Mouse (Mus musculus) gastrocnemius, postnatal 10 days (tissue): ENCODE results near the gene Hoxa7. TPM values are rescaled to one million over a fixed set of nuclear protein-coding genes. Genes with fewer than 3 reads are reported as not detected.

ENCODE experiments used
- DNase-seq: peaks from one replicate; pipeline ENCODE4 v3.0.0; 2021; ENCODE audit warnings: mixed read lengths
- total RNA-seq, 2 experiments: library from RNA; stranded (reverse); gene quantifications; 2 replicates each; pipeline ENCODE4 v1.2.3; 2021

The Hoxa7 gene
- total RNA-seq, 2 experiments from 2014 or later: 9.4 to 9.7 TPM

- DNase-seq: no peak
These were observed 21.4 kb downstream of the Hoxa7 start for GRCm38 (mm10) chr6:52200073-52200750.

GRCm38 (mm10) chr6:52197271-52197670 lies 24.4 kb downstream of the Hoxa7 start:
- DNase-seq: no peak

- no peak for DNase-seq
These were observed 24.8 kb downstream of the Hoxa7 start for GRCm38 (mm10) chr6:52196811-52197210.

GRCm38 (mm10) chr6:52194690-52195089 lies 27.0 kb downstream of the Hoxa7 start:
- DNase-seq: no peak

- DNase-seq: peak; percentile 93
These were observed 29.6 kb downstream of the Hoxa7 start for GRCm38 (mm10) chr6:52191860-52192550.

DNA sequence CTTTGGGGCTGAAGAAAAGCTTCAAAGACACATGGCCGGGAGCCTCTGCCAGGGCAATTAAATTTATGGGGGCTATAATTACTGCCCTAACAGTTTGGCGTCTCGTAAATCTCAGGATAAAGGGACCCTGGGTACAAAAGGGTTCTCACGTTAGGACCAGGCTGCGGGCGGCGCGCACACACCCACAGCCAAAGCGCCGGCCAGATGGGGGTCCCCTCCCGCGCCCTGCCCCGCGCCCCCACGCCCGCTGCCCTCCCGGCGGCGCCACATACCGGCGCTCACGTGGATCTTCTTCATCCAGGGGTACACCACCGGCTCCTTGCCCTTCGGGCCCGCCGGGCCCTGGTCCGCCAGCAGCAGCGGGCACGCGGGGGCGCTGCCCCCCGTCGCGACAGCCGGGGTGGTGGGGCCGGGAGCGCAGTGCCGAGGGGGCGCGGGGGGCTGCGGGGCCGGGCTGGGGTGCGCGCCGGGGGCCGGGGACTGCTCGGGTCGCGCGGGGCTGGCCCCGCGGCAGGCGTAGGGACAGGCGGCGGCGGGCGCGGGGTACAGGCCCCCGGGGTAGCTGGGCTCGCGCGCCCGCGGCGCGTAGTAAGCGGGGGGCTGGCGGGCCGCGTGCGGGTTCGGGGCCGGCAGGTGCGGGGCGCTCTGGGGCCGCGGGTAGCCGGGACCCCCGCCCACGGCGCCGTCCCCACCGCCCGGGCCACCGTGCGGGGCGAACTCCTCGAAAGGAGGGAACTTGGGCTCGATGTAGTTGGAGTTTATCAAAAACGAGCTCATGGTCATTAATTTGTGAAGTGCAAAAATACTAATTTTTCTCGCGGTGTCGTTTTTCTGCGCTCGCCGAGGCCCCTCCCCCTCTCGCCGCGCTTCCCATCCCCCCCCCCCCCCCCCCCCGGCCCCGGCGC lies 30.5 kb downstream of the Hoxa7 start, which contains the start of gene Hoxa4:
Gene Hoxa4, minus strand, starts transcription at position 848 of the 905 bp plus-strand sequence.
- DNase-seq: no peak

GRCm38 (mm10) chr6:52190410-52190809 lies 31.2 kb downstream of the Hoxa7 start:
- no peak for DNase-seq

- DNase-seq: no peak
These were observed 31.7 kb downstream of the Hoxa7 start for GRCm38 (mm10) chr6:52189909-52190308.

DNA sequence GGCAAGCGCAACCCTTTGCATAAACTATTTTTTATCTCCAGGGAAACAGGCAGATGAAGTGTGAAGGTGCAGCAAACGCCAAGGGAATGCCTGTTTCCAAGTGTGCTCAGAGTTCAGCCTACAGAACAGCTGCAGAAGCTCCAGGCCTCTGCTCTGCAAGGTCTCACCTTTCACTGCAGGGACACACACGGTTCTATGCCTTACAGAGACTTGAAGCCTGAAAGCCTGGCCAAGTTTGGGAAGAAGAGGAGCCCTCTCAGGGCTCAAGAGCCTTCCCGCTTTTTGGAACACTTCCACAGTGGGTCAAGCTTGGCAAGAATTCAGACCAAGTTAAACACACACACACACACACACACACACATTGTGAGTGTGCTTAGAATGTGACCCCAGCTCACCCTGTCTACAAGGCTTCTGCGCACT lies 32.5 kb downstream of the Hoxa7 start:
- DNase-seq: no peak

DNA sequence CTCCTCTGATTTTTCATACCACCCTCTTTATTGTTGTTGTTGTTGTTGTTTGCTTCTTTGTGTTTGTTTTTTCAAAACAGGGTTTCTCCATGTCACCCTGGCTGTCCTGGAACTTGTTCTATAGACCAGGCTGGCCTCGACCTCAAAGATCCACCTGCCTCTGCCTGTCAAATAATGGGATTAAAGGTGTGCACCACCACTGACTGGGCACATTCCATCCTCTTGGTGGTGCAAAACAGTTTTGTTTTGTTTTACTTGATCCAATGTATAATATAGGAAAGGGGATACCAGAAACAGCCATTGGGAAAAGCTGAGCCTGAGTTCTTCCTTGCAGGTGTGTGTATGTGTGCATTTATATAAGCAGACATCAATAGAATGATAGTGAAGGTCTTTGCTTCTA lies 35.2 kb downstream of the Hoxa7 start:
- DNase-seq: no peak

DNA sequence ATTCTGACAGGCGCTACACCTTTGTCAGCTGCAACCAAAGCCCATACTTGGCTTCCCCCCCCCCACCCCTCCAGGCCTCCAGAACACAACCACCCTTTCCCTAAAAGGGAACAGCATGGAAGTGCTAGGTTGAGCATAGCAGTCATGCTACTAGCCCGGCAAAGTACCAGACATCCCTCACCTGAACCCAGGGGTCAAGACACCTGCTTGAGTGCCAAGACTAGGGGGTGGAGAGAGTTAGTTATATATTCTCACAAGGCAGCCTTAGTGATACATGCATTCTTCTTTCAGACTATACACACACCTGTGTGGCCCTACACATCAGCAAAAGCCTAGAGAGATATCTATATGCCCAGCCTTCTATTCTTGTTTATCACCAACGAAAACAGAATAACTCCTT lies 35.8 kb downstream of the Hoxa7 start:
- no peak for DNase-seq

- DNase-seq: no peak
These were observed 36.4 kb downstream of the Hoxa7 start for GRCm38 (mm10) chr6:52185222-52185621.

DNA sequence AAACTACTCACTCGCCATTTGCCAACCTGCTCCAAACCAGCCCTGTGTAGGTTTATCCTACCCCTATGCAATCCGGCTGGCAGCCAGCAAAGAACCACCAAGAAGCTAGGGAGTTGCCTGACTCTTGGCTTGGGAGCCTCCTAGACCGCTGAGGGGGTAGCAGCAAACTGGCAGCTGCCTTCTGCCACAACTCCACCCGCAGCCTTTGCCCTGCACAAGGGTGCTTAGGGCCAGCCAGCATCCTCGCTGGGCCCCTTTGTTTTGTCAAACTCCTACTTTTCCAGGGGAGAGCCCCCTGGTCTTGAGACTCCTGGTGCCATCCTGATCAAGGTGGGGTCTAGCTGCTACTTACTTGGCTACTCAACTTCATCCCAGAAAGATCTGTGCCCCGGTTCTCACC lies 37.0 kb downstream of the Hoxa7 start:
- DNase-seq: no peak

DNA sequence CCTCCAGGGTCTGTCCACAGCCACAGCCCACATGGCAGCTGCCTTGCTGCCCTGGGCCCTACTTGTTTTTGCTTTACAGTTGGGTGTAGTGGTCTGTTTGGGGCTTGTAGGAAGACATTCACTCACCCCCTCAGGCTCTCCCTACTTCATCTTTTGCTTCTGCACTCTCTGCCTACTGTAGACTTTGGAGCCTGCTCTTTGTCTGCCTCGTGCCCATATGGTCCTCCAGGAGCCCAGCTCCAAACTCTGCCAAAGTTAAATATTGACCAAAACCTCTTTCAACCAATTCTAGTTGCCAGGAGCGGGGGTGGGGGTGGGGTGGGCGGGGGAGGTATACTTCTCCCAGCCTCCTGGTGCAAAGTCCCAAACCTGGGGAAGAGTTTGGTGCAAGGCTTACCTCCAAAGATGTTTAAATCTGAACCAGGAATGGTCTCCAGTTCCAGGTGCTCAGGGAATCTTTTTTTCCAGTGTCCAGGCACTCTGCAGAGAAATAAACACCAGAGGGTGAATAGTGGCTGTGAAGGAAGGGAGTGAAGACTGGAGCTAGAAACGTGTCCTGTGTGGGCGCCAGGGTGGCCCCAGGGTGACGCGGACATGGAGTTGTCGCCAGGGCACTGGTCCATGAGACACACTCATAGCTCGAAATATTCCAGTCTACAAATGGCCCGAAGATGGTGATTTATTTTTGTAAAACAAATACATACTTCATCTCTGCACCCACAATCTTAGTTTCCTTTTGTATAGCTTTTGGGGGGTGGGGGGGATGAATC lies 38.2 kb downstream of the Hoxa7 start:
- no peak for DNase-seq

DNA sequence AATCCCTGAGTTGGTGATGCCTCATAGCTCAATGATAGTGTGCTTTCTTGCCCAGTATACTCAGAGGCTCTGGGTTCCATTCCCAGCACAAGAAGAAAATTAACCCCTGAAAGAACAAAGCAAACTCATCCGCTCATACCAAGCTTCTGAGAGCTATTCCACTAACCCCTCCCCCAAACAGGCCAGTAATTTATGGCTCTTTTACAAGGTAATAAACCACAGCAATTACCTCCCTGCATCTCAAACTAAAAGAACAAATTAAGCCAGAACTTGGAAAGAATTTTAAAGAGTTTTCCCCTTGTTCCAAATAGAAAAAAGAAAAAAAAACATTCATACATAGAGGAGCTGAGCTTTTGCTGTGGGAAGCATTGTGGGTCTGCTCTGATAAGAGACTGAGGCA lies 38.9 kb downstream of the Hoxa7 start:
- DNase-seq: no peak

GRCm38 (mm10) chr6:52182030-52182429 lies 39.6 kb downstream of the Hoxa7 start:
- DNase-seq: no peak

- no peak for DNase-seq
These were observed 40.9 kb downstream of the Hoxa7 start for GRCm38 (mm10) chr6:52180726-52181125.

GRCm38 (mm10) chr6:52180213-52180710 lies 41.4 kb downstream of the Hoxa7 start:
- no peak for DNase-seq

- DNase-seq: no peak
These were observed 42.0 kb downstream of the Hoxa7 start for GRCm38 (mm10) chr6:52179690-52180089.

DNA sequence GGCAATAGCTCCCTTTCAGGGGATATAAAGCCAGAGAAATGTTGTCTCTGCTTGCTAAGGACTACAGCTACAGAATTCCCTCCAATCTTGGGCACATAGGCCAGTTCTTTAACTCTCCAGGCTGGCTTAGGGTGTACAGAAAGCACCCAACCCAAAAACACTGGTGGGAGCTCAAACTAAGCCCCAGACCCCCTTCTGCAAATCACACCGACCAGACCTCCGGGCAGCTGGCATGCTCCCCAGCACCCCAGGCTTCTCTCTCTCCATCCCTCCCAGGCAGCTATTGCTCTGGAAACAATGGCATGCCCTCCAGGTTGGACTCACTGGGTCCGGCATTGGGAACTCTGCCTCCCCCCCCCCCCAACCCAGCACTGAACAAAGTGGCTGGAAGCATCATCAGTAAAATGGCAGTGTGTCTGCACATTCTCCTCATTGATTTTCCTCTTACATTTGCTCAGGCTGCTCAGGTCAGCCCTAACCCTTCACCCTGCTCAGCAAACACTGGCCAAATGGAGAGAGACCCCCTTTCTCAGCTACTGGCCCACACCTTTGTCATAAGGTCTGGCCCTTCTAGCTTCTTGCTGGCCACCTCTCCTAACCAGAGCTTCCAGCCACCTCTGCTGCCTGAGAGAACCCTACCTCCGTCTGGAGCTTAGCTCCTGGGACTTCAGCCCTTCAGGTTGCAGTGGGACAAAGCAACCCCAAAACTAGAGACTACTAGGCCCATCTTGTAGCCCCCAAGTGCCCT lies 42.6 kb downstream of the Hoxa7 start:
- no peak for DNase-seq

DNA sequence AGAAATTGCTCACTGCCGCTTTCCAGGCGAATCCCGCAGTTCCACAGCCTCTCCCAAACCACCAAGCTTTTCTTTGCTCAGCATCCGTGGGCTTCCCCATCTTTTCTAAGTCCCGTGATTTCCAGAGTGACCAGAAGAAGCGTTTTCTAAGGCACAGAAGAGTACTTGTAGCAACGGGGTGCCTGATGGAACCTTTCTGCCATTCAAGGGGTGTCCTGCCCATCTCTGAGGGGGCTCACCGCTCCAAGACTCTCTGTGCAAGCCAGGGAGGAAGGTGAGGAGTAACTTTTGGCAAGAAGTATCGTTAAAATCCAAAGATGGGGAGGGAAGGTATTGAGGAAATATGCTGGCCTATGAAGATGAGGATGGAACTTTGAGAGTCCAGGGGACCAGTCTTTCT lies 43.8 kb downstream of the Hoxa7 start:
- DNase-seq: no peak
